Mouse (Mus musculus): ENCODE data around the gene Phospho2. TPM values are rescaled to one million over a fixed set of nuclear protein-coding genes. Genes with fewer than 3 reads are reported as not detected.
A peak's percentile ranks its signal among the peaks of the same experiment; 100 is the strongest.
"Not testable (repeated sequence)": the region's sequence is repeated elsewhere in the genome, so short reads cannot be mapped to it uniquely, and the experiment has no call there.

Gene Phospho2
- polyA plus RNA-seq, 1 experiment, result 18.2 TPM

DNA sequence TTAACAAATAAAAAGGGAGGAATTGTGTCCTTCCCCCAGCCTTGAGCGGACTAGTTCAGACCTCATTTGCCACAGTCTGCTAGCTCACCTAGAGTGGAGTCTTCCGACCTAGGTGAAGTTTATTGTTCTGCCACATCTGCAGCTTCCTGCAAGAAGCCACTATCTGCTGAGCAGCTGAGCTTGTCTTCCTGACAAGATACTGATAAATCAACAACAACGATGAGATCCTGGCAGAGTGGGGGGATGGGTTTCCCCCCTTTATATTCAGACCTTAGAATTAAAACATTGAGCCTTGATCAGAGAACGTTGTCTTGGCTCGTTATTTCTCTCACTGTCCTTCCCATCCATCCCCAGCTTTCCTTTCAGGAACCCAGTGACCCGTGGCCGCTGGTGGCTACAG, 21.9 kb downstream of the Phospho2 start:
- H3K4me3 ChIP-seq (ENCODE audit: insufficient read depth, low read depth, low read length); H3K4me1 ChIP-seq (ENCODE audit: control insufficient read depth, insufficient read depth, insufficient read length, low read length); H3K27ac ChIP-seq (replicated peaks; ENCODE audit: low read depth, low read length): not testable (repeated sequence)

DNA sequence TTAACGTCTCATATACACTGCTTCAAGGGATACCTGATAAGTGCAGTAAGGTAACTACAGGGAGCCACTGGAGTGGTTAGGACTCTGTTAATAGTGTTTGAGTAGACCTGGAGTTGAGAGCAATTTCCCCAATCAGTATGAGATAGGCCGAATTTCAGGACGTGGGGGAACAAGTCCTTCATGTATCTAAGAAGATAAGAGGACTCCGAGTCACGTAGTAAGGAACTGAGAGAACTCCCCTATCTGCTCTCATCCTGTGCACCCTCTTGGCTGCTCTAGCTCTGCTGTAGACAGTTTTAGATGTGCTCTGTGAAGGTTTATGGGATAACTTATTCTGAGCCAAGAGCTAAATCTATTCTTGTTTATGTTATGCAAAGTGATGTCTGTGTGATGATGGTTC, 27.2 kb downstream of the Phospho2 start:
- no peak overlapping the region for H3K27ac ChIP-seq (replicated peaks; ENCODE audit: low read depth, low read length)
- H3K4me1 ChIP-seq (ENCODE audit: control insufficient read depth, insufficient read depth, insufficient read length, low read length), result no peaks in the 10 kb centered on the region
- H3K4me3 ChIP-seq (ENCODE audit: insufficient read depth, low read depth, low read length), result no peak overlapping the region

DNA sequence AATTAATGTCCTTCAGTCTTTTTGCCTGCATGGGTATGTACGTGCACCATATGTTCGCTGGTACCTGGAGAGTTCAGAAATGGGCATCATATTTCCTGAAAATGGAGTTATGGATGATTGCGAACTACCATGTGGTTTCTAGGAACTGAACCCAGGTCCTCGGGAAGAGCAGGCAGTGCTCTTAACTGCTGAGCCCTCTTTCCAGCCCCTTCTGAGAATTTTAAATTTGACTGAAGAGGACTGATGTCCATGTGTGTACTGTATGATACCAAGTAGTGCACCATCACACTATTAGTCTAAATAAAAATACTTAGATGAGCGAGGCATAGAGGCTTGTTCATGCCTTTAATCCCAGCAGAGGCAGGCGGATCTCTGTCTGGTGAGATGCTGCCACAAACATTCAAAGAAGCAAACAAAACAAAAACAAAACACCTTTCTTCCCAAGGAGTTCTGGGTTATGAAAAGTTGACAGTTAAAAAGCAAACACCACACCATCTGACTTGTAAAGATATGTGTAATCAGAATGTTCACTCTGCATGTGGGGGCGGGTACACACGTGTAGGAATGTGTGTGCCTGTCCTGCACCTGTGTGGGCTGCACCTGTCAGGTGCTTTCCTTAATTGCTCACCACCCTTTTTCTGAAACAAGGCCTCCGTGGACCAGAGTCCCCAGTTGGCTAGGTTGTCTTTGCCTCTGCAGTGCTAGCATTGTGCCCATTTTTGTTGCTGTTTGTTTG, 29.1 kb downstream of the Phospho2 start:
- Histone ChIP-seq H3K4me1 (ENCODE audit: control insufficient read depth, insufficient read depth, insufficient read length, low read length) (no peaks in the 10 kb centered on the region; the same call in 1 of the 2 replicates), H3K27ac (replicated peaks; ENCODE audit: low read depth, low read length) (no peak overlapping the region), H3K4me3 (ENCODE audit: insufficient read depth, low read depth, low read length) (no peak overlapping the region)

DNA sequence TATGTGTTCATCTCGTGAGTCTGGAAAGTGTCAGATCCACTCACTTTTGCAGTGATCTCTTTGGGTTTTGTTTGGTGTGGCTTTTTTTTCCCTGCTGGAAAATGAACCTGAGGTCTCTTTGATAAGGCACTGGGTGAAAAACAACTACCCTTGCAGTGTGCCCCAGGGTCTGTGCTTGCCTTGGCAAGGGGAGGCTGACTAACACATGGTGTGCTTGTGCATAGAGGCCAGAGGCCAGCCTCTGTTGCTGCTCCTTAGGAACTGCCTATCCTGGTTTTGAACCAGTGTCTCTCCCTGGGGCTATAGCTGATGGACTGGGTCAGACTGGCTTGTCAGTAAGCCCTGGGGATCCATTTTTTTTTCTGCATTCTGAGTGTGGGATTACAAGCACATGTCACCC, 30.8 kb downstream of the Phospho2 start:
- Histone ChIP-seq H3K27ac (replicated peaks; ENCODE audit: low read depth, low read length) (no peak overlapping the region), H3K4me1 (ENCODE audit: control insufficient read depth, insufficient read depth, insufficient read length, low read length) (no peaks in the 10 kb centered on the region; the same call in 1 of the 2 replicates), H3K4me3 (ENCODE audit: insufficient read depth, low read depth, low read length) (no peak overlapping the region)

DNA sequence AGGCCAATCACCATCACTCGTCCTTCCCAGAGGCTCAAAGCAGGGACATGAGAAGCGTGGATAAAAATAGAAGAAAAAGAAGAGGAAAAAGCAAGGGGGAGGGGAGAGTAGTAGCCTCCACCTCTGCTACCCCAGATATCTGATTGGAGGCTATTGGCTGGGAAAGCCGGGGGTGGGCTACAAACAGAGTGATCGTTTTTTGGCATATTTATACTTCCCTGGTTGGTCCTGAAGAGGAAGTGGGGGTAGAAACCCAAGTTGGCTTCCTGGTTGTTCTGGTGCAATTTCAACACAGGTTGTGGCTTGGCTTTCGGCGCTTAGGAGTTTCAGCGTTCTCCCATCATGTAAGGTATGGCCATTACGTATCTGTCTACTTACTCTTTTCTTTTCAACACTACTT, 32.3 kb downstream of the Phospho2 start, which contains the start of gene Klhl23:
Gene Klhl23, plus strand, starts transcription at position 234 of the 400 bp plus-strand sequence.
- H3K4me1 ChIP-seq (ENCODE audit: control insufficient read depth, insufficient read depth, insufficient read length, low read length), result no peaks in the 10 kb centered on the region; the same call in 1 of the 2 replicates
- peak within 1 kb of the TSS; percentile 76 for H3K4me3 ChIP-seq (ENCODE audit: insufficient read depth, low read depth, low read length)
- no peak within 1 kb of the TSS for H3K27ac ChIP-seq (replicated peaks; ENCODE audit: low read depth, low read length)

DNA sequence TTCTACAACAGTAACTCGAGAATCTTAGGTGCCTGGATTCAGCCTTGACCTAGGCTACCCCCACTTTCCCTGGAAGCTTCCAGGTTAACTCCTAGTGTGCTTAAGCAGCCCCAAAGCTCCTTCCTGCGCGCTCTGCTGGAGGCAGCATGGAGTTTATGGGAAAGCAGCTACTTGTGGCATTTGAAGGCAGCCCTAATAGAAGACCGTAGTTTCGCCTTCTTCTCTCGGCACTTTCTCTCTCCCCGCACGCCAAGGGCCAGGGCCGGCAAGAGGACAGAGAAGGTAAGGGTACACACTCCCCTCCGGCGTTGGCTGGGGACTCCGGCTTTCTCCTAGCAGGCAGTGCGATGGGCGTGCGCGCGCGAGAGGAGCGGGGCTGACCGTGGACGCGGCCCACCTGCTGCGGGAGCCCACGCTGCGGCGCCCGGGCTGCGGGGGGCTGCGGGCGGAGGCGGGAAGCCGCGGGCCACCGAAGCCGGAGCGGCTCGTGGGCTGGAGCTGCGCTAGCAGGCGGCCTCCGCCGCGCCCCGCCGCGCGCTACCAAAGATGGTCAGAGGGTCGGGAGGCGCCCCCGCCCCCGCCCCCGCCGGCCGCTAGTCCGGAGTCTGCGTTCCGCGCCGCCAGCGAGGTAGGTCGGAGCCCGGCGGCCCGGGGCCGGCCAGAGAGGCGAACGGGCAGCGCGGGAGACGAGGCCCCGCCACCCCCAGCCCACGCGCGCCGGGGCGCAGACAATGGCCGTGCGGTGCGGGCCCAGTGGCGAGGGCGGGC, 33.1 kb downstream of the Phospho2 start:
- no peaks in the 10 kb centered on the region; the same call in 1 of the 2 replicates for H3K4me1 ChIP-seq (ENCODE audit: control insufficient read depth, insufficient read depth, insufficient read length, low read length)
- H3K4me3 ChIP-seq (ENCODE audit: insufficient read depth, low read depth, low read length), result peak overlapping the region; percentile 76
- H3K27ac ChIP-seq (replicated peaks; ENCODE audit: low read depth, low read length), result no peak overlapping the region

DNA sequence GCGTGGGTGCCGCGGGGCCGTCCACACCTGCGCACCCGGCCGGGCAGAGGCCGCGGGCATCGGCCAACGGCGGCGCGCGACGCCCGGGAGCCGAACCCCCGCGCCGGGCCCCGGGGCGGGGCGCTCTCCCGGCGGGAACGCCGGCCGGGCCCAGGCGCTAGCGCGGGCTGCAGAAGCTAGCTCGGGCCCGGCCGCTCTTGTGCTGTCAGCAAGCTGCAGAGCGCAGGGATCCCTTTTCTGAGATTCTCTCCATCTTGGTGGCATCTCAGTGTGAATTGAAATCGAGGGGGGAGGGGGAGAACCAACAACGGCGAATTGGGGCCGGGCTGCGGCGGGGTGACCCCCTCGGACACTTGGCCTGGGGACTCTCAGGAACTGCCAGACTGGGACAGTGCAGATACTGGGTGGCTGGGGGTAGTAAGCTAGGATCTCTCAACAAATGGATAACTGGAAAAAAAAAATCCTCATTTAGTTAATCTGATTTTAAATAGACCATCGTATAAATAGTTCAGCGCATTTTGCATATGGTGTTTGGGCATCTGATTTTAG, 33.8 kb downstream of the Phospho2 start:
- no peaks in the 10 kb centered on the region; the same call in 1 of the 2 replicates for H3K4me1 ChIP-seq (ENCODE audit: control insufficient read depth, insufficient read depth, insufficient read length, low read length)
- no peak overlapping the region for H3K27ac ChIP-seq (replicated peaks; ENCODE audit: low read depth, low read length)
- H3K4me3 ChIP-seq (ENCODE audit: insufficient read depth, low read depth, low read length), result peak overlapping the region; percentile 76

DNA sequence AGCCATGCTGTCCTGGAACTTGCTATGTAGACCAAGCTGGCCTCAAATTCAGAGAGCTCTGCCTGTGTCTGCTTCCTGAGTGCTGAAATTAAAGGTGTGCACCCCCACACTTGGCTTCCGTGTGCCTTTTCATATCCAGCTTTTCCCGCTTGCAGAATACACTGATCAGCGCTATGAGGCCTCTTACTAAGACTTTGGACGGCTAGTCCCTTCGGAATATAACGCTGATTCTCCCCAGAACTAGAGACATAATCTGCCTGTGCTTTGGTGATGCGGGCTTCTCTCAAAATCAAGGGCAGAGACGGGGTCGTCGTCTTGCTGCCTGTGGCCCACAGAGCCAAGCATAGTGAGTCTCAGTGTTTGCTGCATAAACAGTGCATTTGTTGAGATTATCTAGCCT, 36.5 kb downstream of the Phospho2 start:
- Histone ChIP-seq H3K4me1 (ENCODE audit: control insufficient read depth, insufficient read depth, insufficient read length, low read length) (no peaks in the 10 kb centered on the region; the same call in 1 of the 2 replicates), H3K4me3 (ENCODE audit: insufficient read depth, low read depth, low read length) (no peak overlapping the region), H3K27ac (replicated peaks; ENCODE audit: low read depth, low read length) (no peak overlapping the region)

DNA sequence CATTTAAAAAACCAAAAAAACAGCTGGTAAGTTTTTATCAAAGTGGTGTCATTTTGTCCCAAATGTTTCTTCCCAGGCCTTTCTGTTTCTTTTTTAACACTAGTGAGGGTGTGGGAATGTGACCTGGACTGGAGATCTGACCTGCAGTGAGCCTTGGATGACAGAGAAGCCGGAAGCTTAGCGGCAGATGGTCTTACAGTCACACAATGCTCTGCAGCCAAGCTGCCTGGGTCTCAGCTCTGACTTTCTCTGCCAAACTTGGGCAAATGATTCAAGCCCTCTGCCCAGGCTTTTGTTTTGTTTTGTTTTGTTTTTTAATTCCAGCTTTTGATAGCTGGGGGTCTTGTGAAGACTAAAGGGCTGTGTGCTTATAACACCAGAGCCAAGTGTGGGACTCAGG, 37.0 kb downstream of the Phospho2 start:
- Histone ChIP-seq H3K4me1 (ENCODE audit: control insufficient read depth, insufficient read depth, insufficient read length, low read length) (no peaks in the 10 kb centered on the region; the same call in 1 of the 2 replicates), H3K4me3 (ENCODE audit: insufficient read depth, low read depth, low read length) (no peak overlapping the region), H3K27ac (replicated peaks; ENCODE audit: low read depth, low read length) (no peak overlapping the region)

DNA sequence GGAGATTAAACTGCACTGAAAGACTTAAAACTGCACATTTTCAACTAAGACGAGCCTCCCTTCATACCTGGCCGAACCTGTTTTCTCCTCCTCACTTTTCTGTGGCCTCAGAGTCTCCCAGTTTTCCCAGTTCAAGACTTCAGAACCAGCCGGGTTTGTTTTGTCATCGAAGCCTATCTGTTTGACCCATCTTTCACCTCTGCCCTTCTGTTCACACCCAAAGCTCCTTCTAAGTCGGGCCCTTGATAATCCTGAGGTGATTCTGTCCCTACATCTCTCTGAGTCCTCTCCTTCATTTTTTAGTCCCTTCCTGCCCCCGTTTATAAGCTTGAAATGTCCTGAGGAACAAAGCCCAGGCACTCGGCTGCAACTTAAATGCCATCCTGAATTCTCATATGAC, 38.6 kb downstream of the Phospho2 start:
- H3K4me3 ChIP-seq (ENCODE audit: insufficient read depth, low read depth, low read length), result no peak overlapping the region

DNA sequence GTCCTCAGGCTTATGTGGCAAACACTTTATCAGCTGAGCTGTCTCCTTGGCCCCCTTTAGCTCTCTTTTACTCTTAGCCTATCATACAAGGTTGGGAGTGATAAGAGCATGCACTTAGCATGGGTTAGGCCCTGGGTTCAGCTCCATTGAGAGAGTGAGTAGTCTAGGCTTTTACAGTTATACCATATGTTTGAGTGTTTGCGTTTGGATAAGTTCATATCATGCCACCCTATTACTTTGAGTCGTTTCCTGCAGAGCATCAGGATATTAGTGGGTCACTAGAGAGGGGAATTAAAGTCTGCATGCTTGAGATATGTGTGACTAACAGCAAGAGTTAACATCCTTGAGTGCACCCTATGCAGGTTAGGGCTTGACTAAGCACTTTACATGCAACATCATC, 40.3 kb downstream of the Phospho2 start:
- Histone ChIP-seq H3K4me1 (ENCODE audit: control insufficient read depth, insufficient read depth, insufficient read length, low read length) (no peaks in the 10 kb centered on the region), H3K27ac (replicated peaks; ENCODE audit: low read depth, low read length) (no peak overlapping the region)

More for the DNA sequence above, 38.6 kb downstream of the Phospho2 start:
- no peaks in the 10 kb centered on the region; the same call in 1 of the 2 replicates for H3K4me1 ChIP-seq (ENCODE audit: control insufficient read depth, insufficient read depth, insufficient read length, low read length)
- no peak overlapping the region for H3K27ac ChIP-seq (replicated peaks; ENCODE audit: low read depth, low read length)

DNA sequence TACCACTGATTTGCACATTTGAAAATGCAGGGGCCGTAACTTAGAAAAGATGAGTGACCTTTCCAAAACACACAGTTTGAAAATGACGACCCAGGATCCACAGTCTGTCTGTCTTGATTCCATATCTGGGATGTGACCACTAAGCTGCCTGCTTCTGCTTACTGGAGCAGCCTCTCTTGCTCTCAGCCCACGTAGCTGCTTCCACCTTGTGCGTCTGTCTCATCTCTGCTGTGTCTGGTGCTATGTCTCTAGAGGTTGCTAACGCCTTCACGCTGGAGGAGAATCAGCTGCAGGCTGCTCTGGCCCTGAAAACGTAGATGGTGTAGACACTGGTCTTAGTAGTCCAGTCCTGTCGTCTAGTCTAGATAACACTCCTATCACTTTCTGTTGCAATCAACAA, 40.7 kb downstream of the Phospho2 start:
- no peak overlapping the region for H3K4me3 ChIP-seq (ENCODE audit: insufficient read depth, low read depth, low read length)
- no peak overlapping the region for H3K27ac ChIP-seq (replicated peaks; ENCODE audit: low read depth, low read length)

More for the DNA sequence above, 40.3 kb downstream of the Phospho2 start:
- no peak overlapping the region for H3K4me3 ChIP-seq (ENCODE audit: insufficient read depth, low read depth, low read length)

DNA sequence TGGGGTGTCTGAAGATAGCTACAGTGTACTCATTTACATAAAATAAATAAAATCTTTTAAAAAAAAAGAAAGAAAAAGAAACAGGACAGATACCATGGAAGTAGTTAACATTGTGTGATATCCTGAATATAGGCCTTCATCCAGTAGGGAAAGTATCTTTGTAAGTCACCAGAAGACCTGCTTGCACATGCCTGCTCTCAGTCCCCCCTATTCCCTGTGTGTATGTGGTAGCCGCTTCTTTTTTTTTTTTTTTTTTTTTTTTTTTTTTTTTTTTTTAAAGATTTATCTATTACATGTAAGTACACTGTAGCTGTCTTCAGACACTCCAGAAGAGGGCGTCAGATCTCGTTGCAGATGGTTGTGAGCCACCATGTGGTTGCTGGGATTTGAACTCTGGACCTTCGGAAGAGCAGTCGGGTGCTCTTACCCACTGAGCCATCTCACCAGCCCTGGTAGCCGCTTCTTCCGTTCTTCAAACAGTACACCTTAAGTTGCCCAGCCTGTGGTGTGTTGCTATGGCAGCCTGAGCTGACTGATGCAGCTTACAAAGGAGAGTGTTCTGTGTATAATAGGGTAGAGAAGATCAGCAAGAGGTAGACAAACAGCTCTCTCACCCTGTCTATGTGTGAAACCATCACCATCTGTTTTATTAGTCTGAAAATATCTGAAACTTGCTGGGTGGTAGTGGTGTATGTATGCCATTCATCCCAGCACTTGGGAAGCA, 48.0 kb downstream of the Phospho2 start:
- Histone ChIP-seq H3K4me1 (ENCODE audit: control insufficient read depth, insufficient read depth, insufficient read length, low read length) (no peaks in the 10 kb centered on the region), H3K27ac (replicated peaks; ENCODE audit: low read depth, low read length) (no peak overlapping the region), H3K4me3 (ENCODE audit: insufficient read depth, low read depth, low read length) (no peak overlapping the region)

More for the DNA sequence above, 40.7 kb downstream of the Phospho2 start:
- H3K4me1 ChIP-seq (ENCODE audit: control insufficient read depth, insufficient read depth, insufficient read length, low read length), result no peaks in the 10 kb centered on the region

DNA sequence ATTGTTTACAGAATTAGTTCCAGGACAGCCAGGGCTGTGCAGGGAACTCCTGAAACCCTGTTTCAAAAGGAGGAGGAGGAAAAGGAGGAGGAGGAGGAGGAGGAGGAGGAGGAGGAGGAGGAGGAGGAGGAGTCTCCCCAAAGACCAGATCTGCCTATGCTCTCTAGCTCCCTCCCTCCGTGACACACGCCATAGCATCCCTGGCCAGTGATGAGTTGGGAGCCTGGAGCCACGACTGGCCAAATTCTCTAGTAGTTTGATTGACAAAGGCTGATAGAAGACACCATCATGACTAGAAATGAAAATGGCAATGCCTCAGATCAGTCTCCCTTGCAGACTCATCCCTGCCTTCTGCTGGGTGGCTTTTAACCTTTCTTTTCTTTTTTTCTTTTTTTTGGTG, 48.6 kb downstream of the Phospho2 start:
- H3K27ac ChIP-seq (replicated peaks; ENCODE audit: low read depth, low read length), result no peak overlapping the region
- no peaks in the 10 kb centered on the region for H3K4me1 ChIP-seq (ENCODE audit: control insufficient read depth, insufficient read depth, insufficient read length, low read length)
- no peak overlapping the region for H3K4me3 ChIP-seq (ENCODE audit: insufficient read depth, low read depth, low read length)

DNA sequence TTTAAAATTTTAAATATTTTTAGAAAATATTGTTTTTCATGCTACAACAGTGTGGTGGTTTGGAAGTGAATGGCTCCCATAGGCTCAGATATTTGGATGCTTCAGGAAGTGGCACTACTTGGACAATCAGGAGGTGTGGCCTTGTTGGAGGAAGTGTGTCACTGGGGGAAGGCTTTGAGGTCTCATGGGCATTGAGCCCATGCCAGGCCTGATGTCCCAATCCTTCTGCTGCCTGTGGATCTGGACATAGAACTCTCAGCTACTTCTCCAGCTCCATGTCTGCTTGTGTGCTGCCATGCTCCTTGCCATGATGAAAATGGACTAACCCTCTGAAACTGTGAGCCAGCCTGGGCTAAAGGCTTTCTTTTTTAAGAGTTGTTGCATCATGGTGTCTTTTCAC, 49.3 kb downstream of the Phospho2 start:
- H3K4me1 ChIP-seq (ENCODE audit: control insufficient read depth, insufficient read depth, insufficient read length, low read length), result no peaks in the 10 kb centered on the region
- no peak overlapping the region for H3K4me3 ChIP-seq (ENCODE audit: insufficient read depth, low read depth, low read length)
- no peak overlapping the region for H3K27ac ChIP-seq (replicated peaks; ENCODE audit: low read depth, low read length)
